ENCODE assay signal across 16 mouse cellular contexts in the genomic region with DNA sequence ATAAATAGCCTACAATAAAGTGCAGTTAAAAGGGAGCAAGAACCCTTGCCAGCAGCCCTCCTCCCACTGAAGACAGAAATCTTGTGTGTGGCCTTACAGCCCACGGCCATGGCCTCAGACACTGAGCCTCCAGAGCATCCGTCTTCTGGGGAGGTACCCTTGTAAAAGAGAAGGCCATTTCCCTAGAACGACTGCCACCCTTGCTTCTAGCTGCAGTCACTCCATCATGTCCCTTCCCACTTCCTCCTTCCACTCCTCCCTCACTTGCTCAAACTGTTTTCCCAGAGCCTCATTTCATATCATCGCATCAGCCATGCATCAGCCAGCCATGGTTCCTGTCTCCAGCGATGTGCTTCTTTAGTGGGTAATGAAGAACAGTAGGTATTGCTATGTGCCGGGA.
"Had no signal": no experiment of that assay in that cellular context is flagged by ENCODE, and none has a peak within 500 bp of the region (broad histone marks: within the 10 kb centered on the region; RNA-seq: fewer than 3 reads in every experiment).

No protein-coding gene starts in this region.

- H3K27ac ChIP-seq: neural tube, embryonic 12.5 days; neural tube, embryonic 13.5 days; neural tube, embryonic 15.5 days; stomach, embryonic 15.5 days had no signal

- H3K4me3 ChIP-seq: neural tube, embryonic 12.5 days; neural tube, embryonic 13.5 days; neural tube, embryonic 15.5 days; stomach, embryonic 15.5 days had no signal

- H3K27me3 ChIP-seq: neural tube, embryonic 12.5 days; neural tube, embryonic 13.5 days; neural tube, embryonic 15.5 days; stomach, embryonic 15.5 days had no signal

- DNase-seq: retina, postnatal 1 day; right cerebral cortex, adult 18-20 months; right cerebral cortex, postnatal 14 days; right cerebral cortex, postnatal 25 days; right cerebral cortex, postnatal 4 days; spleen, adult 18-20 months; thymus, adult 18-20 months; thymus, adult 2 months; thymus, postnatal 14 days; thymus, postnatal 25 days; thymus, postnatal 36 days; thymus, postnatal 4 days had no signal

- H3K9ac ChIP-seq: neural tube, embryonic 12.5 days; neural tube, embryonic 13.5 days; neural tube, embryonic 15.5 days; stomach, embryonic 15.5 days had no signal

- H3K9me3 ChIP-seq: neural tube, embryonic 12.5 days; neural tube, embryonic 13.5 days; neural tube, embryonic 15.5 days; stomach, embryonic 15.5 days had no signal

- H3K4me2 ChIP-seq: neural tube, embryonic 12.5 days; neural tube, embryonic 13.5 days; neural tube, embryonic 15.5 days; stomach, embryonic 15.5 days had no signal

- H3K4me1 ChIP-seq: neural tube, embryonic 12.5 days; neural tube, embryonic 13.5 days; neural tube, embryonic 15.5 days; stomach, embryonic 15.5 days had no signal

- H3K36me3 ChIP-seq: neural tube, embryonic 12.5 days; neural tube, embryonic 13.5 days; neural tube, embryonic 15.5 days; stomach, embryonic 15.5 days had no signal
